Mouse (Mus musculus): Measurements from ENCODE around the gene Rad52.

- no peak for TF ChIP-seq POLR2A (IDR thresholded peaks at IDR 0.05; ENCODE audit: extremely low read depth, insufficient read depth, low read length)
- no peak for TF ChIP-seq CTCF (IDR thresholded peaks at IDR 0.05; ENCODE audit: low read depth, low read length)
These were observed 737 bp downstream of the Rad52 start for GRCm38 (mm10) chr6:119903081-119903789.
